Mouse (Mus musculus): ENCODE results near the gene Kif5a. TPM values are rescaled to one million over a fixed set of nuclear protein-coding genes. Genes with fewer than 3 reads are reported as not detected.
A peak's percentile ranks its signal among the peaks of the same experiment; 100 is the strongest.

The Kif5a gene
- total and polyA plus RNA-seq, 3 experiments = 0.11 to 0.22 TPM; not detected in 1

GRCm38 (mm10) chr10:127214422-127214803 lies 48.7 kb downstream of the Kif5a start:
- no peak for TF ChIP-seq GATA1 (IDR thresholded peaks at IDR 0.05; ENCODE audit: borderline replicate concordance, low read length)
- no peak for TF ChIP-seq CTCF (IDR thresholded peaks at IDR 0.05; ENCODE audit: low read depth, low read length)
- TF ChIP-seq POLR2AphosphoS5 (IDR thresholded peaks at IDR 0.05; ENCODE audit: insufficient replicate concordance, low read depth, low read length) = no peak
- TF ChIP-seq TAL1 (conservative IDR thresholded peaks at IDR 0.05; ENCODE audit: low read depth, low read length) = no peak
- no peak for TF ChIP-seq GATA2 (IDR thresholded peaks at IDR 0.05; ENCODE audit: borderline replicate concordance, low read depth, low read length)
- Histone ChIP-seq H3K27me3 (ENCODE audit: insufficient read depth, low read length) (no peaks in the 10 kb centered on the region), H3K9me3 (replicated peaks) (no peaks in the 10 kb centered on the region), H3K36me3 (replicated peaks) (peaks cover 12% of the 10 kb centered on the region), H3K4me3 (ENCODE audit: low read depth, low read length) (no peak overlapping the region), H3K4me1 (ENCODE audit: insufficient read depth, low read depth, low read length) (peaks cover 47% of the 10 kb centered on the region)
- ATAC-seq (ENCODE audit: extremely low read depth, insufficient number of reproducible peaks, low FRiP score, poor library complexity, severe bottlenecking) (no peak), DNase-seq (ENCODE audit: low spot score) (no peak)

- Histone ChIP-seq H3K36me3 (replicated peaks) (peaks cover 18% of the 10 kb centered on the region), H3K9me3 (replicated peaks) (no peaks in the 10 kb centered on the region), H3K27me3 (ENCODE audit: insufficient read depth, low read length) (no peaks in the 10 kb centered on the region), H3K4me3 (ENCODE audit: low read depth, low read length) (no peak overlapping the region), H3K4me1 (ENCODE audit: insufficient read depth, low read depth, low read length) (peaks cover 51% of the 10 kb centered on the region)
- DNase-seq (ENCODE audit: low spot score) (no peak), ATAC-seq (ENCODE audit: extremely low read depth, insufficient number of reproducible peaks, low FRiP score, poor library complexity, severe bottlenecking) (no peak)
- TF ChIP-seq GATA2 (IDR thresholded peaks at IDR 0.05; ENCODE audit: borderline replicate concordance, low read depth, low read length) (no peak), GATA1 (IDR thresholded peaks at IDR 0.05; ENCODE audit: borderline replicate concordance, low read length) (no peak), POLR2AphosphoS5 (IDR thresholded peaks at IDR 0.05; ENCODE audit: insufficient replicate concordance, low read depth, low read length) (no peak), TAL1 (conservative IDR thresholded peaks at IDR 0.05; ENCODE audit: low read depth, low read length) (no peak), CTCF (IDR thresholded peaks at IDR 0.05; ENCODE audit: low read depth, low read length) (no peak)
Observed at GRCm38 (mm10) chr10:127213704-127214421, 49.3 kb downstream of the Kif5a start.

- Histone ChIP-seq H3K4me1 (ENCODE audit: insufficient read depth, low read depth, low read length) (peaks cover 55% of the 10 kb centered on the region), H3K27me3 (ENCODE audit: insufficient read depth, low read length) (no peaks in the 10 kb centered on the region), H3K36me3 (replicated peaks) (peaks cover 23% of the 10 kb centered on the region), H3K9me3 (replicated peaks) (no peaks in the 10 kb centered on the region), H3K4me3 (ENCODE audit: low read depth, low read length) (no peak overlapping the region)
- DNase-seq (ENCODE audit: low spot score) (no peak), ATAC-seq (ENCODE audit: extremely low read depth, insufficient number of reproducible peaks, low FRiP score, poor library complexity, severe bottlenecking) (no peak)
- no peak for TF ChIP-seq GATA2 (IDR thresholded peaks at IDR 0.05; ENCODE audit: borderline replicate concordance, low read depth, low read length)
- TF ChIP-seq GATA1 (IDR thresholded peaks at IDR 0.05; ENCODE audit: borderline replicate concordance, low read length) = no peak
- no peak for TF ChIP-seq CTCF (IDR thresholded peaks at IDR 0.05; ENCODE audit: low read depth, low read length)
- no peak for TF ChIP-seq TAL1 (conservative IDR thresholded peaks at IDR 0.05; ENCODE audit: low read depth, low read length)
- no peak for TF ChIP-seq POLR2AphosphoS5 (IDR thresholded peaks at IDR 0.05; ENCODE audit: insufficient replicate concordance, low read depth, low read length)
Observed at GRCm38 (mm10) chr10:127213272-127213671, 49.9 kb downstream of the Kif5a start.

- H3K9me3 ChIP-seq (replicated peaks) = no peaks in the 10 kb centered on the region
- ATAC-seq (ENCODE audit: extremely low read depth, insufficient number of reproducible peaks, low FRiP score, poor library complexity, severe bottlenecking) (peak; percentile 66), DNase-seq (ENCODE audit: low spot score) (peak; percentile 79)
- no peak for TF ChIP-seq POLR2AphosphoS5 (IDR thresholded peaks at IDR 0.05; ENCODE audit: insufficient replicate concordance, low read depth, low read length)
- no peak for TF ChIP-seq CTCF (IDR thresholded peaks at IDR 0.05; ENCODE audit: low read depth, low read length)
- TF ChIP-seq GATA2 (IDR thresholded peaks at IDR 0.05; ENCODE audit: borderline replicate concordance, low read depth, low read length) = no peak
- TF ChIP-seq TAL1 (conservative IDR thresholded peaks at IDR 0.05; ENCODE audit: low read depth, low read length) = no peak
- no peak for TF ChIP-seq GATA1 (IDR thresholded peaks at IDR 0.05; ENCODE audit: borderline replicate concordance, low read length)
- H3K36me3 ChIP-seq (replicated peaks) = peaks cover 42% of the 10 kb centered on the region
- H3K4me3 ChIP-seq (ENCODE audit: low read depth, low read length) = peak within 1 kb of the TSS; percentile 92
- no peaks in the 10 kb centered on the region for H3K27me3 ChIP-seq (ENCODE audit: insufficient read depth, low read length)
- peaks cover 71% of the 10 kb centered on the region for H3K4me1 ChIP-seq (ENCODE audit: insufficient read depth, low read depth, low read length)
Observed at GRCm38 (mm10) chr10:127211414-127211854, 51.7 kb downstream of the Kif5a start, which contains the start of gene Pip4k2c. Gene Pip4k2c, minus strand, starts transcription at chr10:127211585.

GRCm38 (mm10) chr10:127210961-127211405 lies 52.2 kb downstream of the Kif5a start:
- Histone ChIP-seq H3K9me3 (replicated peaks) (no peaks in the 10 kb centered on the region), H3K27me3 (ENCODE audit: insufficient read depth, low read length) (no peaks in the 10 kb centered on the region), H3K4me1 (ENCODE audit: insufficient read depth, low read depth, low read length) (peaks cover 76% of the 10 kb centered on the region), H3K4me3 (ENCODE audit: low read depth, low read length) (peak overlapping the region; percentile 92), H3K36me3 (replicated peaks) (peaks cover 46% of the 10 kb centered on the region)
- peak; percentile 36; the same call in 1 of the 2 replicates for ATAC-seq (ENCODE audit: extremely low read depth, insufficient number of reproducible peaks, low FRiP score, poor library complexity, severe bottlenecking)
- TF ChIP-seq TAL1 (conservative IDR thresholded peaks at IDR 0.05; ENCODE audit: low read depth, low read length) (no peak), POLR2AphosphoS5 (IDR thresholded peaks at IDR 0.05; ENCODE audit: insufficient replicate concordance, low read depth, low read length) (no peak), GATA1 (IDR thresholded peaks at IDR 0.05; ENCODE audit: borderline replicate concordance, low read length) (no peak), GATA2 (IDR thresholded peaks at IDR 0.05; ENCODE audit: borderline replicate concordance, low read depth, low read length) (no peak), CTCF (IDR thresholded peaks at IDR 0.05; ENCODE audit: low read depth, low read length) (no peak)
- DNase-seq (ENCODE audit: low spot score) = no peak

- Histone ChIP-seq H3K4me1 (ENCODE audit: insufficient read depth, low read depth, low read length) (peaks cover 78% of the 10 kb centered on the region), H3K36me3 (replicated peaks) (peaks cover 56% of the 10 kb centered on the region), H3K27me3 (ENCODE audit: insufficient read depth, low read length) (no peaks in the 10 kb centered on the region), H3K4me3 (ENCODE audit: low read depth, low read length) (peak overlapping the region; percentile 92), H3K9me3 (replicated peaks) (no peaks in the 10 kb centered on the region)
- no peak for TF ChIP-seq GATA2 (IDR thresholded peaks at IDR 0.05; ENCODE audit: borderline replicate concordance, low read depth, low read length)
- no peak for TF ChIP-seq TAL1 (conservative IDR thresholded peaks at IDR 0.05; ENCODE audit: low read depth, low read length)
- no peak for ATAC-seq (ENCODE audit: extremely low read depth, insufficient number of reproducible peaks, low FRiP score, poor library complexity, severe bottlenecking)
- no peak for DNase-seq (ENCODE audit: low spot score)
Observed at GRCm38 (mm10) chr10:127209928-127210570, 53.1 kb downstream of the Kif5a start.
